Mouse (Mus musculus) fat pad, adult 2 months (tissue): Measurements from ENCODE around the gene Taf13.
A peak's percentile ranks its signal among the peaks of the same experiment; 100 is the strongest.

Experiments
- DNase-seq: peaks from one replicate; pipeline ENCODE4 v3.0.0-alpha.2; 2011; ENCODE audit warnings: low read depth, low spot score; ENCODE audit errors: extremely low read depth

The Taf13 gene

DNA sequence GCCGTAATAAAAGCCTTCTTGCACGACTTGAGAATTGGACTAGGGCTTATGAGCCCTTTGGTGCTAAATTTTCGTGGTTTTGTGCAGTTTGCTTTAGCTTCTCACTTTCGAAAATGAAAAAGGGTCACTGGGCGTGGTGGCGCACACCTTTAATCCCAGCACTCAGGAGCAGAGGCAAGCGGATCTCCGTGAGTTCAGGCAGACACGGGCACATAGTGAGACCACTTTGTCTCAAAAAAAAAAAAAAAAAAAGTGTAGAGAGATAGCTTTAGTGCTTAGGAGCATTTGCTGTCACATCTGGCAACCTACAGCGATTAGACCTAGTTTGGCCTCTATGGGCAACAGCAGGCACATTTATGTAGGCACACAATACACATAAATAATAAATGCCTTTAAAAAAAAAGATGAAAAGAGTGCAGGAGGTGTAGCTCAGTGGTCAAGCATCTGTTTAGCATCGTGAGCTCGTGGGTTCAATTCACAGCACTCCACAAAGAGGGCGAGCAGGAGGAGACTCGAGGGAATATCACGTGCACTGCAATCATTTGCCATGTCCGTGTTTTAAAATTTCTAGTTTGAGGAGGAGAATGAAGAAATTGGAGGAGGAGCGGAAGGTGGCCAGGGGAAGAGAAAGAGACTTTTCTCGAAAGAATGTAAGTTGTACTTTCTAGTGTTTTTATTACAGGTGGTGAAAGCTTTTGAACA, 962 bp downstream of the Taf13 start:
- no peak for DNase-seq

DNA sequence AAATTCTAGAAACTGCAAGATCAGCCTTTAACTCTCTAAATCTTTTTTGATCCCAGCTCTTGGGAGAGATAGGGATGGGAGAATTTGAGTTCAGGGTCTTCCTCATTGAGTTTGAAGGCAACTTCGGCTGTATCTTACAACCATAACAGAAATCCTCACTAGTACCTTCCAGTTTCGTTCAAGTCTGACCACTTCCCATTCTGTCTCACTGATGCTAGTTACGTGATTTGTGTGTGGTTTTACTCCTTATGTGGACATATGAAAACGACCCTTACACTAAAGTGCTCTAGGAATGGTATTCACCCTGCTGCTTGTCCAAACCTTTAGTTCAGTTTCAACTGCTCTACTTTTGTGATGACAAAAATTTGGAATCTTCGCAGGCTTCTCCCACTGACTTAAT, 2.5 kb downstream of the Taf13 start:
- no peak for DNase-seq

DNA sequence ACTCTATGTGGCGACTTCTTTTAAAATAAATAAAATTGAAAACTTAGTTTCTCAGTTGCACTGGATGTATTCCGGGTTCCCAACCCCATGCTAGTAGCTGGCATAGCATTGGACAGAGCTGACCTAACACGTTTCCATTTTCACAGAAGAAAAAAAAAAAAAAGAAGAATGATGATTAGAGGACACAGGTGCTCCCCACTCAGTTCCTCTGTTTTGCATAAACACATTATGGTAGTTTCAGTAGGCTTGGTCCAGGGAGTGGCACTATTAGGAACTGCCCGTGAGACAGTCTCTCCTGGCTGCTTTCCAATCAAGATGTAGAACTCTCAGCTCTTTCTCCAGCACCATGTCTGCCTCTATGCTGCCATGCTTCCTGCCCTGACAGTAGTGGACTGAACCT, 13.1 kb downstream of the Taf13 start:
- no peak for DNase-seq

DNA sequence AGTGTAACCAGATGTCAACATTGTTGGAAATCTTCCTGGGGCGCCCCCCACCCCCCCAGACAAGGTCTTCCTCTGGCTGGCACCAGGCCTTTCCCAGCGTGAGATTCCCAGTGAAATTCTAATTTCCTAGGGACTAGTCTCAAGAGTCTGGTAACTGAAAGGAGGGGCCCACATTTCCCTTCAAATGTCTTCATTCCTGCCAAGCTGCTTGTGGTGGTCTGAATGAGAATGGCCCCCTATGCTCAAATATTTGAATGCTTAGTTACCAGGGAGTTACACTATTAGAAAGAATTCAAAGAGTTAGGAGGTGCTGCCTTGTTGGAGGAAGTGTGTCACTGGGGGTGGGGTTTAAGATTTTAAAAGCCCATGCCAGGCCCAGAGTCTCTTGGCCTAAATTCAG, 16.9 kb downstream of the Taf13 start:
- no peak for DNase-seq

DNA sequence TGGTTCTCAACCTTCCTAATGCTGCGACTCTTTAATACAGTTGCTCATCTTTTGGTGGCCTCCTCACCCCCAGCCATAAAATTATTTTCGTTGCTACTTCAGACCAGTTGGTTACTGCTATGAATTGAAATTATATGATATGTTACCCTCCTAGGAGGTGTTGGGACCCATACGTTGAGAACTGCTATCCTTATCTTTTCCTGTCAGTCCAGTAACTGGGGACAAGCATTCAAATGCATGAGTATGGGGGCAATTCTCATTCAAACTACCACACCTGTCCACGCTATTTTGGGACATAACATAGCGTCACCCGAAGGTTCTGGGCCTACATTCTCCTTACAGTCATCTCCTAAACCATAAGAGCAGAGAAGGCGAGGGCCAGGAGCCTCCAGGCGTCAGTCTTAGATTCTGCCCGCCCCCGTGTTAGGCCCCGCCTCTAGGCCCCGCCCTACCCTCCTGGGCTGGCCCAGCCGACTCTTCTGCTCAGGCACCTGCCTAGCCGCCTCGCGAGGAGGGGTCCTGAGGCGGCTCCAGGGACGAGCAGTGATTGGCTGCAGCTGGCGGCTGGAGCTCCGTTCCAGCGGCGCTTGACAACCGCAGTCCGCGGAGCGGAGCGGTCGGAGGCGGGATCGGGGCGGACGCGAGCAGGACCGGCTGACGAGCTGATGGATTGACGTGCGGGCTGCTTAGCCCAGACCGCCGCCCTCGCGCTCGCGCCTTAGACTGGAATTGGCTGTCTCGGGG, 19.5 kb downstream of the Taf13 start, which contains the start of gene Wdr47:
Gene Wdr47, plus strand, starts transcription at position 494 of the 744 bp plus-strand sequence.
- peak; percentile 36 for DNase-seq

DNA sequence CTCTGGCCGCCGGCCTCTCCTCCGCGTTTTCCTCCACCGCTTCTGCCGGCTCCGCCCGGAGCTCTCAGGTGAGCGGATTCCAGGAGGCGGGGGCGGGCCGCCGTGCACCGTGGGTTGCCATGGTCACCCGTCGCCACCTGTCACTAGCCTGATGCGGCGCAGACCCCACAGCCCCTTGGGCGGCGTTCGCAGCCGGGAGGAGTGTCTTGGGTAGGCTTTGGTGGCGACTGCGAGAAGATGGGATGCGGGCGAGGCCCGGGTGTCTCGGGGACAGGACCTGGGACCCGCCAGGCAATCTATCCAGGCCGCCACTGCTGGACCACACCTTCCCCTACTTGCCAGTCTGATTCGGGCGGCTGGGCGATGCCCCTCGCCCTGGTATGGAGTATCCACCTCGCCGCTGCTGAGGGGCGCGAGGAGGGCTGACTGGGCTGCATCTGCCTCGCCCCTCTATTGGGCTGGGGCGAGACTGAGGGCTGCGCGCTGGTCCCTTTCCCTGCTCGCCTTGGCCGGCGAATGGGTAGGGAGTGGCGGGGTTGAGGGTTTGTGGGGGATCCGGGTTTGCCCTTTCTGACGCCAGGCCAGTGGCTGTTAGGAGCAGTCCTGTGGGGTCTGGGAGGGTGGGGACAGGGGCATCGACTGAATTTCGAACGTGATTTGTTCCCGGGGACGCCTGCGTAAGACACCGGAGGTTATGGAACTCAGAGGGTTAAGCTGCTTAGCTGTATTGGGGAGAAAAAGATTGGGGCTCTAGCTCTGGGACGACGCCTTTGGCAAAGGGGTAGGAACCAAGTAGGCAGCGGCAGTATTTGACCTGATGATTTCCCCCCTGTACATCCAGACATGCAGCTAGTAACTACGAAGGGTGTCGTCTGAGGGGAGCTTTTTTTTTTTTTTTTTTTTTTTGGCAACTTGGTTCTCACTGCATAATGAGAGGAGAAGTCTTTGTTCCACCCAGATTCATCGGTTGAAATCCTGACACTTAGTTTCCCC, 20.3 kb downstream of the Taf13 start:
- DNase-seq: no peak

DNA sequence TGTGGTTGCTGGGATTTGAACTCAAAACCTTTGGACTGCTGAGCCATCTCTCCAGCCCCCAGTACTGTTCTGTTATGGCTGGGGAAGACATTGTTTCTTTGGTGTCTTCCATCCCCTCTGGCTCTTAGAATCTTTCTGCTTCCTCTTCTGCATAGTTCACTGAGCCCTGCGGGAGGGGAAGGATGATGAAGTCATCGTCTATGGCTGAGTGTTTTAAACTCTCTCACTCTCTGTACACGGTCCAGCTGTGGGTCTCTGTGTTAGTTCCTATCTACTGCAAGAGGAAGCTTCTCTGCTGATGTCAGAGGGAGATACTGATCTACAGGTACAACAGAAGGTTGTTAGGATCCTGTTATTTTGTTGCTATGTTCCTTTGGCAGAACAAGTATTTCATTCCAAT, 37.4 kb downstream of the Taf13 start:
- no peak for DNase-seq
